Mouse (Mus musculus): ENCODE measurements around the gene Cavin4. TPM values are rescaled to one million over a fixed set of nuclear protein-coding genes. Genes with fewer than 3 reads are reported as not detected.
"Not testable (repeated sequence)": the region's sequence is repeated elsewhere in the genome, so short reads cannot be mapped to it uniquely, and the experiment has no call there.

Cavin4 gene
- polyA plus RNA-seq, 1 experiment: 0.65 TPM

DNA sequence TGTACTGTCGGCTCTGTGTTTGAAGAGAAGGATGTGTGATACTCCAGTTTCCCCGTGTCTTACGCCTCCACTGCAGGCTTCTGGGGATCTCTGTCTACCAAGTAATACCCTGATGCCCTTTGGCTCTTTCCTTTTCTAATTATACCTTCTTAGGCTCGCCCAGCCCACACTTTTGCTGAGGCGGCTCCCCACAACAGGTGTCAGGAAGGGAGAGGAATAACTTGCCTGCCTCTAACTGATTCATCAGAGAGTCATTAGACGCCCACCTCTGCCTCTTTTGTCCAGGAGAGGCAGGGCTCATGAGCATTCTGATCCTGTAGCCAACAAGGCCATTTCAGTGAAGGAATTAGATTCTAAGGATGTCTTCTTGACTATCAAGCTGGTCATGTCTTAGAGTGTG, 4.0 kb downstream of the Cavin4 start:
- Histone ChIP-seq H3K27me3 (ENCODE audit: control insufficient read depth, insufficient read depth, low read length) (no peaks in the 10 kb centered on the region), H3K4me1 (ENCODE audit: control insufficient read depth, insufficient read depth, low read length) (no peaks in the 10 kb centered on the region), H3K27ac (ENCODE audit: control insufficient read depth, insufficient read depth, low read depth, low read length) (no peak overlapping the region), H3K36me3 (ENCODE audit: control insufficient read depth, insufficient read depth, low read length) (no peaks in the 10 kb centered on the region), H3K4me3 (ENCODE audit: control insufficient read depth, low read depth, low read length) (no peak overlapping the region)
- TF ChIP-seq POLR2A (IDR thresholded peaks at IDR 0.05; ENCODE audit: control insufficient read depth, low read depth, low read length) (no peak), CTCF (IDR thresholded peaks at IDR 0.05; ENCODE audit: control insufficient read depth, insufficient read depth, insufficient replicate concordance, low read depth, low read length) (no peak)

DNA sequence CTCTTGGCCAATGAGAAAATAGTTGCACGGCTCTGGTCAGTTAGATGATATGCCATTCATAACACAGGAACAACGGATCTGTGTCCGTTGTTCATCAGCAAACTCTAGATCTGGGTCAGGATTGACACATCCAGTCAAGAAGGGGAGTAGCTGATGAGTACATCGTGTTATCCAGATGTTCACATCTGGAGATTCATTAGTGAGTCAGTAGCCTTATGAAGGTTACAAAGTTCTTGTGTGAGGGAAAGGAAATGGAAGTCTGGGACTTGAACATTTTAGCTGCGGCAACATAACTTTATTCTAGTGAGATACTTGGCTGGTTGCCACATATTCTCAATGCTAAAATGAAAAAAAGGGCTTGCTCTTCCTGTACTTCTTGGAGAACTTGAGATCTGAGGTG, 9.6 kb downstream of the Cavin4 start:
- Histone ChIP-seq H3K27ac (ENCODE audit: control insufficient read depth, insufficient read depth, low read depth, low read length) (0 out of 2 replicates have a peak overlapping the region, but pooled peaks have one; percentile 56), H3K36me3 (ENCODE audit: control insufficient read depth, insufficient read depth, low read length) (no peaks in the 10 kb centered on the region)
- TF ChIP-seq POLR2A (IDR thresholded peaks at IDR 0.05; ENCODE audit: control insufficient read depth, low read depth, low read length) (no peak), CTCF (IDR thresholded peaks at IDR 0.05; ENCODE audit: control insufficient read depth, insufficient read depth, insufficient replicate concordance, low read depth, low read length) (no peak)

DNA sequence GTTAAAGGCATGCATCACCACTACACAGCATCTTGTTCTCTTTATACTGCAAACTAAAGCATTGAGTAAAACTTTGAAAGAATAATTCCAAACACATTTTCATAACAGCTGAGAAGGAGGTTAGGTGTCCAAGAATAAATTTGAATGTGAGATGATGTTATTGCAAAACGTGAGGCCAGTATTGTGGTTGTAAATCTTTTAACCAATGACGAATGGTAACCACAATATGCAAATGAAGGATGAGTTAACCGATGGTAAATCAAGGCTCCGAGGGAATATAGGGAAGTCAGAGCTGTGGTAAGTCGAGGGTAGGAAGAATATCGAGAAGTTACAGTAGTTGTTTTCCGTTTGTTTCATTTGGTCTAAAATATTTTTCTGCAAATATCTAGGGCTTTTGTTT, 11.1 kb downstream of the Cavin4 start:
- no peak overlapping the region for H3K4me3 ChIP-seq (ENCODE audit: control insufficient read depth, low read depth, low read length)
- no peaks in the 10 kb centered on the region for H3K36me3 ChIP-seq (ENCODE audit: control insufficient read depth, insufficient read depth, low read length)
- no peak for TF ChIP-seq CTCF (IDR thresholded peaks at IDR 0.05; ENCODE audit: control insufficient read depth, insufficient read depth, insufficient replicate concordance, low read depth, low read length)
- TF ChIP-seq POLR2A (IDR thresholded peaks at IDR 0.05; ENCODE audit: control insufficient read depth, low read depth, low read length): no peak
- no peaks in the 10 kb centered on the region for H3K27me3 ChIP-seq (ENCODE audit: control insufficient read depth, insufficient read depth, low read length)
- H3K4me1 ChIP-seq (ENCODE audit: control insufficient read depth, insufficient read depth, low read length): no peaks in the 10 kb centered on the region; the same call in 1 of the 2 replicates
- H3K27ac ChIP-seq (ENCODE audit: control insufficient read depth, insufficient read depth, low read depth, low read length): no peak overlapping the region

More for the DNA sequence above, 9.6 kb downstream of the Cavin4 start:
- no peaks in the 10 kb centered on the region for H3K27me3 ChIP-seq (ENCODE audit: control insufficient read depth, insufficient read depth, low read length)
- H3K4me3 ChIP-seq (ENCODE audit: control insufficient read depth, low read depth, low read length): no peak overlapping the region
- H3K4me1 ChIP-seq (ENCODE audit: control insufficient read depth, insufficient read depth, low read length): no peaks in the 10 kb centered on the region; the same call in 1 of the 2 replicates

DNA sequence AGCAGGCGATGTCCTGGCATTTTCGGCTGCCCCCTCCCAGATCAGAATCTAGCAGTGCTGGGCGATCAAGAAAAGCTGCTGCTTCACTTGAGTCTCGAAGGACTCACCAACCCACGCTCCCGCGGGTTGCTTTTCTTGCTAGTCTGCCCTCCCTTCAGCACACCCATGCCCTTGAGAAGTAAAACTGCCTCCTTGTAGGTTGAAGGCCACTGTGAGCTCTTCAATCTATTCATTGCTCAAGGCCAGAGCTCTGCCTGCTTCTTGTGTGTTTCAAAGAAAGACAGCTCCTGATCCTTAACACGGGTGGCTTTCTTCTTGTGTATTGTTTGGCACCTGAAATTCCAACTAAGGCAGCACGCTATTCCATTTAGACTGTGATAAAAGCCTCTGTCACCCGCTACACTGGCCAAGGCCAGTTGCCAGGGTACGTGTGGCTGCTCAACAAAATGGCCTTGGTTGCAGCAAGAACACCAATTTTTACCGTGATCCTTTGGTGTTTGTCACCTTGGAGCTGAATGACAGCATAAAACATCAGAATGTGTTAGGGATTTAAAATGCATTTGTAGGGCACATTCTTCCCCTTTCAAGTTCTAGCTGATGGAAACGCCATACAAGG, 13.4 kb downstream of the Cavin4 start:
- peak overlapping the region; percentile 51 for H3K27ac ChIP-seq (ENCODE audit: control insufficient read depth, insufficient read depth, low read depth, low read length)
- H3K4me1 ChIP-seq (ENCODE audit: control insufficient read depth, insufficient read depth, low read length): peaks cover 2% of the 10 kb centered on the region
- no peak overlapping the region for H3K4me3 ChIP-seq (ENCODE audit: control insufficient read depth, low read depth, low read length)
- TF ChIP-seq CTCF (IDR thresholded peaks at IDR 0.05; ENCODE audit: control insufficient read depth, insufficient read depth, insufficient replicate concordance, low read depth, low read length) (no peak), POLR2A (IDR thresholded peaks at IDR 0.05; ENCODE audit: control insufficient read depth, low read depth, low read length) (no peak)
- no peaks in the 10 kb centered on the region for H3K36me3 ChIP-seq (ENCODE audit: control insufficient read depth, insufficient read depth, low read length)
- H3K27me3 ChIP-seq (ENCODE audit: control insufficient read depth, insufficient read depth, low read length): no peaks in the 10 kb centered on the region

DNA sequence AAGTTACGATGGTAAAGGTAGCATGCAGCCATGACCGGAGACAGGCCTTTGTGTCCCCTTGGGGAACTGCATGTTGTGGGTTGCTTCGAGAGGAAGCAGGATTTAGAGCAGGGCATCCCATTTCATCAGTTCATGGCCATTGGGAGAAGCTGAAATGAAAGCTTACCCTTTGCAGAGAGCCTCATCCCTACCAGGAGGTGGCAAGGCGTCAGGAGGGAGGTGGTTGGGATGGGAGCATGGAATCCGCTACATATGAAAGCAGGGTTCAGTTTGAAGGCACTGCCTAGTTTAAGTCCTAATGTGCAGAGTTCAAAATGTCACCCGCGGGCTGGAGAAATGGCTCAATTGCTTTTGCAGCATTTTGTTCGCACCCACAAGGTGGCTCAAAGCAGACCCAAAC, 14.0 kb downstream of the Cavin4 start:
- Histone ChIP-seq H3K36me3 (ENCODE audit: control insufficient read depth, insufficient read depth, low read length) (no peaks in the 10 kb centered on the region), H3K27me3 (ENCODE audit: control insufficient read depth, insufficient read depth, low read length) (no peaks in the 10 kb centered on the region), H3K4me3 (ENCODE audit: control insufficient read depth, low read depth, low read length) (no peak overlapping the region), H3K27ac (ENCODE audit: control insufficient read depth, insufficient read depth, low read depth, low read length) (peak overlapping the region; percentile 51), H3K4me1 (ENCODE audit: control insufficient read depth, insufficient read depth, low read length) (peaks cover 2% of the 10 kb centered on the region)
- TF ChIP-seq CTCF (IDR thresholded peaks at IDR 0.05; ENCODE audit: control insufficient read depth, insufficient read depth, insufficient replicate concordance, low read depth, low read length): no peak
- no peak for TF ChIP-seq POLR2A (IDR thresholded peaks at IDR 0.05; ENCODE audit: control insufficient read depth, low read depth, low read length)

DNA sequence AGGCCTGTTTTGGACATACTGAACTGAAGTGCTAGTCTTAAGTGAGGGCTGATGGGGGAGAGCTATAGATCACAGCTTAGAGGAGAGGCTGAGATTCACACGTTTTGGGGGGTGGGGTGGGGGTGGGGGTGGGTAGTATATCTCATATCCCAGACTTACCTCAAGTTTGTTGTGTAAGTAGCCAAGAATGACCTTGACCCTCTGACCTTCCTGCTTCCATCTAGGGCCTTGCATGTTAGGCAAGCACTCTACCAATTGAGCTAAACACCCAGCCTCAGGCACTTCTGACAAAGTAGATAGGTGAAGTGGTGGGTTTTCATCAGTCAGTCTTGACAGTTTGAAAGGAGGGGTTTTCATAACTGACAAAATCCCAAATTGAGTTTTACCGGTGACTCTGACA, 14.5 kb downstream of the Cavin4 start:
- H3K36me3 ChIP-seq (ENCODE audit: control insufficient read depth, insufficient read depth, low read length): no peaks in the 10 kb centered on the region
- TF ChIP-seq POLR2A (IDR thresholded peaks at IDR 0.05; ENCODE audit: control insufficient read depth, low read depth, low read length) (no peak), CTCF (IDR thresholded peaks at IDR 0.05; ENCODE audit: control insufficient read depth, insufficient read depth, insufficient replicate concordance, low read depth, low read length) (no peak)

DNA sequence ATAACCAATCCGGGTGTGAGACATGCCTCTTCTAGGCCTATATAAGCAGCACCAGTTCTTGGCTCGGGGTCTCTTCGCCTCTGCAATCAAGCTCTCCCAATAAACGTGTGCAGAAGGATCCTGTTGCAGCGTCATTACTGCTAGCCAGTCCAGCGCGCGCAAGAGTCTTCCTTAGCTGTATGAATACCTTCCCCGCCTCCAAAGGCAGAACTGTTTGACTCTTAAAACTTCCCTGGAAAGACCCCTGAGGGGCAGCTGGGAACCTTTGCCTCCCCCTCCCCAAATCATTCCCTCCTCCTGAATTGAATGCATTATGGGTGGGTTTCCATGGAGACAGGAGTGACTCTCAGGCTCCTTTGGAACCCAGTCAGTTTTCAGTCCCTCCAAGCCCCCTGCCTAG, 15.5 kb downstream of the Cavin4 start:
- Histone ChIP-seq H3K36me3 (ENCODE audit: control insufficient read depth, insufficient read depth, low read length) (no peaks in the 10 kb centered on the region), H3K4me3 (ENCODE audit: control insufficient read depth, low read depth, low read length) (no peak overlapping the region), H3K27me3 (ENCODE audit: control insufficient read depth, insufficient read depth, low read length) (no peaks in the 10 kb centered on the region), H3K4me1 (ENCODE audit: control insufficient read depth, insufficient read depth, low read length) (peaks cover 2% of the 10 kb centered on the region), H3K27ac (ENCODE audit: control insufficient read depth, insufficient read depth, low read depth, low read length) (no peak overlapping the region)
- TF ChIP-seq CTCF (IDR thresholded peaks at IDR 0.05; ENCODE audit: control insufficient read depth, insufficient read depth, insufficient replicate concordance, low read depth, low read length) (no peak), POLR2A (IDR thresholded peaks at IDR 0.05; ENCODE audit: control insufficient read depth, low read depth, low read length) (no peak)

More for the DNA sequence above, 14.5 kb downstream of the Cavin4 start:
- Histone ChIP-seq H3K27me3 (ENCODE audit: control insufficient read depth, insufficient read depth, low read length) (no peaks in the 10 kb centered on the region), H3K4me1 (ENCODE audit: control insufficient read depth, insufficient read depth, low read length) (peaks cover 2% of the 10 kb centered on the region), H3K27ac (ENCODE audit: control insufficient read depth, insufficient read depth, low read depth, low read length) (peak overlapping the region; percentile 53; the same call in 1 of the 2 replicates), H3K4me3 (ENCODE audit: control insufficient read depth, low read depth, low read length) (no peak overlapping the region)

DNA sequence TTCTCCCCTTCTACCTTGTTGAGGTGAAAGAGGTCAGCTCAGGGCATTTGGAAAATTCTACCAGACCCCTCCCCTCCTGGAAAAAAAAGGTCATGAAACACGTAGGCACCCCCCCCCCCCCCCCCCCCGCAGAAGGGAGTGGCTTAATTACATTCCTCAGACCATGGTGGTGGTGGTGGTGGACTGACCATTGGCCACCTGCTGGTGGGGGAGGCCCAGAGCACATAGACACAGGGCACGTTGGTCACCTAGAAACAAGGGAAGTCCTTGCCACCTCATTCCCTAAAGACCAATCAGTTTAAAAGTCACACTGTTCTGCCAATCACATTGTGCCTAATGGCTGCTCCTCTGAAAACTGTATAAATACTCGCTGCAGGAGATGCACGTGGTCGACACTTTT, 16.4 kb downstream of the Cavin4 start:
- not testable (repeated sequence) for H3K4me1 ChIP-seq (ENCODE audit: control insufficient read depth, insufficient read depth, low read length); H3K36me3 ChIP-seq (ENCODE audit: control insufficient read depth, insufficient read depth, low read length); H3K27me3 ChIP-seq (ENCODE audit: control insufficient read depth, insufficient read depth, low read length); H3K4me3 ChIP-seq (ENCODE audit: control insufficient read depth, low read depth, low read length)
- H3K27ac ChIP-seq (ENCODE audit: control insufficient read depth, insufficient read depth, low read depth, low read length): peak overlapping the region; percentile 67

Measured in testis, adult 2 months (tissue).